Mouse (Mus musculus) brain, embryonic 14.5 days (tissue): ENCODE measurements around the gene Tmod1.
A peak's percentile ranks its signal among the peaks of the same experiment; 100 is the strongest.

Source experiments
- CTCF ChIP-seq: fragments of 200-500 bp; IDR thresholded peaks from 2 replicates; pipeline ENCODE4 v1.5.1; 2012; ENCODE audit warnings: inconsistent platforms, mild to moderate bottlenecking, moderate library complexity, borderline replicate concordance; ENCODE audit not compliant: insufficient read depth, insufficient read length; ENCODE audit errors: extremely low read depth
- POLR2A ChIP-seq: fragments of 200-500 bp; IDR thresholded peaks from 2 replicates; pipeline ENCODE4 v1.6.1; 2012; ENCODE audit warnings: mild to moderate bottlenecking, inconsistent platforms, borderline replicate concordance; ENCODE audit not compliant: poor library complexity, insufficient read depth, insufficient read length, severe bottlenecking; ENCODE audit errors: extremely low read depth

DNA sequence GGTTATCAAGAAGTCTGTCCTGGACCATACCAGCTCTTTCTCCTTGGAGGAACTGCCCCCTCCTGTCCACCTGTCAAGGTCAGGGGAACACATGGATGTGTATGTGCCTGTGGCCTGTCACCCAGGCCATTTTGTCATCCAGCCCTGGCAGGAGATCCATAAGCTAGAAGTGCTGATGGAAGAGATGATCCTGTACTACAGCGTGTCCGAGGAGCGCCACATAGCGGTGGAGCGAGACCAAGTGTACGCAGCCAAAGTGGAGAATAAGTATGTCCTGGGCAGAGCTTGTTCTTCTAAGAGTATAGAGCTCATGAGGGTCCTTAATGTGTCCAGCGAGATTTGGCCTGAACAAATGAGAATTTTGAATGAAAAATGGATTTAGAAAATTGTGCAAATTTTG lies 12.8 kb upstream of the Tmod1 start:
- TF ChIP-seq CTCF (peak; percentile 68), POLR2A (no peak)
